Mouse (Mus musculus) adrenal gland, adult 10 weeks (tissue): ENCODE results near the gene Olfr1369-ps1. TPM values are rescaled to one million over a fixed set of nuclear protein-coding genes. Genes with fewer than 3 reads are reported as not detected.

Experiments used
- polyA plus RNA-seq: library from polyadenylated mRNA; stranded (reverse); fragments of 350-450 nt; fragmentation: Illumina TruSeq; extraction: RNeasy Lipid Tissue Mini Kit (QIAGEN cat#74804); gene quantifications from one replicate; pipeline ENCODE4 v1.2.3, GENCODE M21; 2014; ENCODE audit warnings: low read depth, low replicate concordance

The Olfr1369-ps1 gene
- polyA plus RNA-seq = not detected

DNA sequence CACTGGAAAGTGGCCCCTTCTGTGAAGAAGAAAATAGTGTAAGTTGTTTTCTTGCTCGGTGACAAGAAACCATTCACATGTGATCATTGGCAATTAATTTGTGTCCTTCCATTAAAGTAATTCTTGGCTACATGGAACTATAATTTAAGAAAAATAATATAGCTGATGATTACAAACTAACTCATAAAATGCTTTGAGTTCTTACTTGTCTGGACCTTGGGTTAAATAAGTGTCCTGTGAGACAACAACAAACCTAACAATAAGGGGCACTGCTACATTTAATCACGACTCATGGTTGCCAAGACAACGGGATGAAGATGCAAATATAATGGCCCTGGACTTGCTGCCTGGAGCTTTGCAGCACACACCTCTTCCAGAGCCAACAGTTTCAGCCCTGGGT lies at the start of gene Olfr1369-ps1:
Gene Olfr1369-ps1, plus strand, starts transcription at position 301 of the 400 bp plus-strand sequence.

DNA sequence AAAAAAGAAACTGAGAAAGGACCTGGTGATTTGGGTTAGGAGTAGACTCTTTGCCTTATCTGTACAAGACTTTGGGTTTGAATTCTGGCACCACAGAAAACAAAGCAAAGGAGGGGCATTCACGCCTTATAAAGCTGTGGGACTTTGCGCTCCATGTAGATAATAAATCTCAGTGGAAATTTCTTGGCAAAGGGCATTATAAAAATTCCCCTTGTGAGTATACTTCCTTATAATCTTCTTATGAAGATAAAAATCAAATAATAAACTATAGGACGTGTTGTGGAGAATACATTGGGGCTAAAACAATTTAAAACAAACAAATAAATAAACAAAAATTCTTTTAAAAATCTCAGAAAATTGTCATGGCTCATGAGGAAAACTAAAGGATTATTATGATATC lies 36.4 kb upstream of the Olfr1369-ps1 start, which contains the start of gene Olfr1370:
Gene Olfr1370, minus strand, starts transcription at position 101 of the 400 bp plus-strand sequence.

DNA sequence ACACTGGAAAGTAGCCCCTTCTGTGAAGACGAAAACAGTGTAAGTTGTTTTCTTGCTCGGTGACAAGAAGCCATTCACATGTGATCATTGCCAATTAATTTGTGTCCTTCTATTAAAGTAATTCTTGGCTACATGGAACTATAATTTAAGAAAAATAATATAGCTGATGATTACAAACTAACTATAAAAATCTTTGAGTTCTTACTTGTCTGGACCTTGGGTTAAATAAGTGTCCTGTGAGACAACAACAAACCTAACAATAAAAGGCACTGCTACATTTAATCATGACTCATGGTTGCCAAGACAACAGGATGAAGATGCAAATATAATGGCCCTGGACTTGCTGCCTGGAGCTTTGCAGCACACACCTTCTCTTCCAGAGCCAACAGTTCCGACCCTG lies 18.1 kb downstream of the Olfr1369-ps1 start, which contains the start of gene Olfr263:
Gene Olfr263, plus strand, starts transcription at position 301 of the 400 bp plus-strand sequence.

DNA sequence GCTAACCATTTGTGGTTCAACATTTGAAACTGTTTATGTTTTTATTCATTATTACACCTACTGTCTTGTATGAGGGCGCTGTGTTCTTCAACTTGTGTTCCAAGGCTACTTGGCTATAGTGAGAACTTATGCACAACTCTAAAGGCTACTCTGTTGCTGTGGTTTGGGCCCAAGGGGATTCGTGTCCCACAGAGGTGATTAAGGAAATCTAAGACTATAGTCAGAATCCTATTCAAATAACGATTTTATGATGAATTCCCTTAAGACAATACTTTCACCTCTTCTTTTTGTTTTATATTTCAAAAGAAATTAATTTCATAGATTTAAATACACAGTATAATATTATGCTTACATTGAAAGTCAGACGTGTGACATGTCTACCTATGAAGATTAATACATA lies 34.5 kb downstream of the Olfr1369-ps1 start, which contains the start of gene Olfr1368:
Gene Olfr1368, minus strand, starts transcription at position 101 of the 400 bp plus-strand sequence.

Other genes starting within 250 kb of the Olfr1369-ps1 start
- gene Olfr1370, start 36.5 kb upstream of the Olfr1369-ps1 start, polyA plus RNA-seq = not detected
- not detected for gene Olfr263, start 18.2 kb downstream of the Olfr1369-ps1 start, polyA plus RNA-seq
- not detected for gene Olfr1368, start 34.4 kb downstream of the Olfr1369-ps1 start, polyA plus RNA-seq
- 34.1 TPM for gene Trim27, start 68.0 kb downstream of the Olfr1369-ps1 start, polyA plus RNA-seq
- gene Gpx5, start 181.2 kb downstream of the Olfr1369-ps1 start, polyA plus RNA-seq = 2.4 TPM
- not detected for gene Gpx6, start 200.6 kb downstream of the Olfr1369-ps1 start, polyA plus RNA-seq
- gene Olfr1367, start 235.4 kb downstream of the Olfr1369-ps1 start, polyA plus RNA-seq = not detected